Mouse (Mus musculus): ENCODE data around the gene Slc1a1. TPM values are rescaled to one million over a fixed set of nuclear protein-coding genes. Genes with fewer than 3 reads are reported as not detected.

The Slc1a1 gene
- polyA plus RNA-seq (2015; fragmentation: Nextera tagmentation; extraction: Ambion mirVana): 0.88 and 1.3 TPM in 2 replicates

DNA sequence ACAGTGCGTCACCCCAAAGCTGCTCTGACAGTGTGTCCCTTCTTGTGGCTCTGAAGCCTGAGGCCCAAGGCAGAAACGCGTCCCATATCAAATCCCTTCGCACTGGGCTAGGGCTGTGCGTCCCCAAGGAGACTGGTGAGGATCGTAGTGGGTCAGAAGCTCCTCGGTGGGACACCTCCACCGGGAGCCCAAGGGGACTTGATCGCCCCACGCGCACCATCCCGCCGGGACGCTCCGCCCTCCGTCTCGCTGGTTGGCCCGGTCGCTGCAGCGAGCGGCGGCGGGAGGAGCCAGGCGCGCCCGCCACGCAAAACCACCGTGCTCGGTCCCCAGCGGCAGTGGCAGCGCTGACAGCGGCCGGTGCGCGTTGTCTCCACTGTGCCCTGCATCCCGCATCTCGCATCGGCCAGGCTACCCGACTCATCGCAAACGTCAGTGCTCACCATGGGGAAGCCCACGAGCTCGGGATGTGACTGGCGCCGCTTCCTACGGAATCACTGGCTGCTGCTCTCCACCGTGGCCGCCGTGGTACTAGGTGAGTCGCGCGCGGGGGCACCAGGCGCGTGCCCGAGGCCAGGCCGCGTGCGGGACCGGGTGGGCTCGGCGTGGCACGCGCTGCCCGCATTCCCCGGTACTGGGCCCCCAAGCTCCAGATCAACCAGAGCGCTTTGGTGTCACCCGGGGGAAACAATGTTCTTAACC, at the start of gene Slc1a1:
Gene Slc1a1, plus strand, starts transcription at position 252 of the 702 bp plus-strand sequence.
- ATAC-seq: peak; percentile 68
- H3K27ac ChIP-seq (ENCODE audit: low read length): no peak within 1 kb of the TSS
- WGBS: under 1% methylated on average over 68 of the region's 68 CpGs
- peak within 1 kb of the TSS; percentile 20 for H3K9ac ChIP-seq (ENCODE audit: low read depth, low read length)
- no peaks in the 10 kb centered on the region for H3K36me3 ChIP-seq (ENCODE audit: control insufficient read depth, insufficient read depth, low read length)
- H3K4me3 ChIP-seq (ENCODE audit: low read length): peak within 1 kb of the TSS; percentile 62
- peak within 1 kb of the TSS; percentile 99 for H3K4me2 ChIP-seq (ENCODE audit: low read depth, low read length)
- H3K4me1 ChIP-seq (ENCODE audit: control insufficient read depth, insufficient read depth, low read length): peaks cover 3% of the 10 kb centered on the region; the same call in 1 of the 2 replicates
- no peaks in the 10 kb centered on the region for H3K9me3 ChIP-seq (ENCODE audit: control insufficient read depth, low read length)
- peaks cover 16% of the 10 kb centered on the region for H3K27me3 ChIP-seq (replicated peaks; ENCODE audit: control insufficient read depth, insufficient read depth, low read length)

DNA sequence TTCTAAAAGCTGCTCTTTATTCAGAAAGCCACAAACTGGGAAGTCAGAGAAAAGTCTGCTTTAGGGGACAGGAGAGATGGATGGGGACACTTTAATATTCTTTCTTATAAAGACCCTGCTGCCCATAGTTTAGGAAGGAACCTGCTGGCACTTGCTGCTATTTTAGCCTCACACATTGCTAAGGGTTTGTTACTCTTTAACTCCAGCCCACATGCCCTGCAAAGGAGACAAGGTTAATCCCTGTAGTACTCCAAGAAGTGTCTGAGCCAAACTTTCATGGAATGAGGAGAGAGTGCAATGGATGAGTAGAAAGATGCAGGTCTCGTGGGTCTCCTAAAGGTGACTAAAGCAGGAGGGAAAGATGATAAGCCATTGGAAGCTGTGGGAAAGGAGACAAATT, 44.7 kb upstream of the Slc1a1 start:
- Histone ChIP-seq H3K4me3 (ENCODE audit: low read length) (no peak overlapping the region), H3K36me3 (ENCODE audit: control insufficient read depth, insufficient read depth, low read length) (no peaks in the 10 kb centered on the region), H3K27ac (ENCODE audit: low read length) (no peak overlapping the region), H3K9ac (ENCODE audit: low read depth, low read length) (no peak overlapping the region), H3K4me1 (ENCODE audit: control insufficient read depth, insufficient read depth, low read length) (no peaks in the 10 kb centered on the region), H3K9me3 (ENCODE audit: control insufficient read depth, low read length) (no peaks in the 10 kb centered on the region), H3K27me3 (replicated peaks; ENCODE audit: control insufficient read depth, insufficient read depth, low read length) (no peaks in the 10 kb centered on the region), H3K4me2 (ENCODE audit: low read depth, low read length) (no peak overlapping the region)
- WGBS: 84% methylated on average over 1 of the region's 1 CpGs
- ATAC-seq: no peak

DNA sequence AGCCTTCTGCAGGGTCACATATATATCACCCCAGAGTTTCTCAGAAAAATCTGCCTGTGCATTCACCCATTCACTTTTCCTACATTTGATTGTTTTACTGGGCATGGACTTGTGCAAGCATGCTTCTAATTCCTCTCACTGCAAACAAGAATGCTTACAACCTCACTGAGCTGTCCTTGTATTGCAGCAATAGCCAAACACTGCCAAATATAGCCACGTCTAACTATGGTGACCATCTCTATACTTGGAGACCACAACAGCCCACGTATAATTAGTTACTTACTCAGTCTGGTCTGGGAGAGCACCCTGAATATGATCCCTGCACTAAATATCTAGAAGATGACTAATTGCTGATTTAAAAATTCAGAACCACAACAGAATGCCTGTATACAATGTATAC, 41.5 kb upstream of the Slc1a1 start:
- Histone ChIP-seq H3K27ac (ENCODE audit: low read length) (no peak overlapping the region), H3K36me3 (ENCODE audit: control insufficient read depth, insufficient read depth, low read length) (no peaks in the 10 kb centered on the region), H3K9ac (ENCODE audit: low read depth, low read length) (no peak overlapping the region), H3K4me3 (ENCODE audit: low read length) (no peak overlapping the region), H3K9me3 (ENCODE audit: control insufficient read depth, low read length) (no peaks in the 10 kb centered on the region), H3K4me2 (ENCODE audit: low read depth, low read length) (no peak overlapping the region), H3K27me3 (replicated peaks; ENCODE audit: control insufficient read depth, insufficient read depth, low read length) (no peaks in the 10 kb centered on the region), H3K4me1 (ENCODE audit: control insufficient read depth, insufficient read depth, low read length) (no peaks in the 10 kb centered on the region)
- ATAC-seq: no peak
- WGBS: 70% methylated on average over 2 of the region's 2 CpGs

DNA sequence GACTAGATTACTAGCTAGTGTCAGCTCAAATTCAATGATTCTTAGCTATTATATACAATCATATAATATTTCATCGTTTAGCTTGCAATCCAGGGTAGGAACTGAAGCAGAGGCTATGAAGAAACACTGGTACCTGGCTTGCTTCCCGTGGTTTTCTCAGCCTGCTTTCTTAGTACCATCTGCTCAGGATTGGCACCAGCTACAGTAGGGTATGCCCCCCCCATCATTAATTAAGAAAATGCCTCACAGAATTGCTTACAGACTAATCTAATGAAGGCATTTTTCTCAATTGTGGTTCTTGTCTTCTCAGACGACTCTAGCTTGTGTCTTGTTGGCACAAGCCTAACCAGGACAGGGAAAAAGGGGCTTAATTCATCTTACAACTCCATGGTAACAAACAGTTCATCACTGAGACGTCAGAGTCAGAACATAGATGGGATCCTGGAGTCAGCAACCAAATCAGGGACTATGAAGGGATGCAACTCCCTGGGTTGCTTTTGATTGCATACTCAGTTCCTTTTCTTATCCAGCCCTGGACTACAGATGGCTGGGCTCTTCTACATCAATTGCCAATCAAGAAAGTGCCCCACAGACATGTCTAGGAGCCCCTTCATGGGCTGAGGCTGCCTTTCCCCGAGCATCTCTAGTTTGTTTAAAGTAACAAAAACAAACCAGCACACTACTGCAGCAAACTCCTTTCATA, 38.6 kb upstream of the Slc1a1 start:
- Histone ChIP-seq H3K36me3 (ENCODE audit: control insufficient read depth, insufficient read depth, low read length) (no peaks in the 10 kb centered on the region), H3K4me2 (ENCODE audit: low read depth, low read length) (no peak overlapping the region), H3K27me3 (replicated peaks; ENCODE audit: control insufficient read depth, insufficient read depth, low read length) (no peaks in the 10 kb centered on the region), H3K27ac (ENCODE audit: low read length) (no peak overlapping the region), H3K4me3 (ENCODE audit: low read length) (no peak overlapping the region), H3K9me3 (ENCODE audit: control insufficient read depth, low read length) (no peaks in the 10 kb centered on the region), H3K4me1 (ENCODE audit: control insufficient read depth, insufficient read depth, low read length) (no peaks in the 10 kb centered on the region), H3K9ac (ENCODE audit: low read depth, low read length) (no peak overlapping the region)
- no peak for ATAC-seq
- 54% methylated on average over 5 of the region's 5 CpGs for WGBS

DNA sequence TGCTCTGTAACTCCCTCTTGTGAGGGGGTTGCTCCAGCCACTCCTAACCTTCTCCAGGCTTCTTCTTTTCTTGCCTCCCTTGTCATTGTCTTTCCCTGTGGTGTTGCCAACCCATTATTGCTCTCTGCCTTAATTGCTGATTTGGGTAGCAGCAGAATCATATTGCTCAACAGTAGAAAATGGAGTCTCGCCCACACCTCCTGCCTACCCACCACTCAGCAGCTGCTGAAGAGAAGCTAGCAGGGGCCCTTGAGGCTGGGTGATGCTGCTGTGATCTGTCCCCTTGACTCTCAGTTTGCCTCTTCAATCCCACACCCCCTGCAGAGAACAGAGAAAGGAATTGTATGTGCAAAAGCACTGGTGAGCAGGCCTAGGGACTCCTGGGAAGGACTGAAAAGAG, 37.9 kb upstream of the Slc1a1 start:
- H3K4me2 ChIP-seq (ENCODE audit: low read depth, low read length): no peak overlapping the region
- no peaks in the 10 kb centered on the region for H3K9me3 ChIP-seq (ENCODE audit: control insufficient read depth, low read length)
- no peak overlapping the region for H3K9ac ChIP-seq (ENCODE audit: low read depth, low read length)
- H3K27ac ChIP-seq (ENCODE audit: low read length): no peak overlapping the region
- no peaks in the 10 kb centered on the region for H3K36me3 ChIP-seq (ENCODE audit: control insufficient read depth, insufficient read depth, low read length)
- H3K4me1 ChIP-seq (ENCODE audit: control insufficient read depth, insufficient read depth, low read length): no peaks in the 10 kb centered on the region
- no peak for ATAC-seq
- H3K27me3 ChIP-seq (replicated peaks; ENCODE audit: control insufficient read depth, insufficient read depth, low read length): no peaks in the 10 kb centered on the region
- 88% methylated on average over 1 of the region's 1 CpGs for WGBS
- H3K4me3 ChIP-seq (ENCODE audit: low read length): no peak overlapping the region

DNA sequence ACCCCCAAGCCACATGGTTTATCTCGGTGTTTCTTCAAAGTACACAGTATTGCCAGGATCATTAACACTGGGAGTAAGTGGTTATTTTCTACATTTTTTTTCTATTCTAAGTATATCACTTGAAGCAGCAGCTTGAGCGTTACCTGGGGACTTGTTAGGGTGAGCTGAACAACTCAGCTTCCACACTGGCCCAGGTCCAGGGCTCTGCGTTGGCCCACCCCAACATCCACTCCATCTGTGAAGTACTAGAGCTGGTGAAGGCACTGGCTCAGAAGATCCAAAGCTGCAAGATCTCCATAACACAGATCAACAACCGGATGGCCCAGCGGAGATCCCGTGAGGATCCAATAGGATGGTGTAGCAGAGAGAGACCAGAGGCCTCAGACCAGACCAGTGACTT, 37.2 kb upstream of the Slc1a1 start:
- H3K27ac ChIP-seq (ENCODE audit: low read length): no peak overlapping the region
- H3K4me1 ChIP-seq (ENCODE audit: control insufficient read depth, insufficient read depth, low read length): no peaks in the 10 kb centered on the region
- H3K36me3 ChIP-seq (ENCODE audit: control insufficient read depth, insufficient read depth, low read length): no peaks in the 10 kb centered on the region
- WGBS: 86% methylated on average over 6 of the region's 6 CpGs
- no peak overlapping the region for H3K4me2 ChIP-seq (ENCODE audit: low read depth, low read length)
- H3K9ac ChIP-seq (ENCODE audit: low read depth, low read length): no peak overlapping the region
- ATAC-seq: no peak
- H3K27me3 ChIP-seq (replicated peaks; ENCODE audit: control insufficient read depth, insufficient read depth, low read length): no peaks in the 10 kb centered on the region
- H3K9me3 ChIP-seq (ENCODE audit: control insufficient read depth, low read length): no peaks in the 10 kb centered on the region
- H3K4me3 ChIP-seq (ENCODE audit: low read length): no peak overlapping the region

DNA sequence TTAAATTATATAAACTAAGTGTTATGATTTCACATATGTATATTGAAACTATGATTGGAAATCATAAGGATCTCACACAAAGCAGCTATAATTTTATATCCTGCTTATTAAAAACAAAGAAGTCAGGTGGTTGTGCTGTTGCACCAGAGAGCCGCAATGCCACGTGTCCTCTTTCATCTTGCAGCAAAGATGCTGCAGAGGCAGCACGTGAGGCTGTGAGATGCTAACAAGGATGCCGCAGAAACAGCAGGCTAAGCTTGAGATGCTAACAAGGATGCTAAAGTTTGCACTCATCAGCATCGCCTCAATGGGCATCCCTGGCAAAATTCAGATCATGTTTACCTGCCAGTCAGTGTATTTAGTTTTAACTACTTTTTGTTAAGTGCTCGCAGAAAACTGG, 34.4 kb upstream of the Slc1a1 start:
- Histone ChIP-seq H3K4me2 (ENCODE audit: low read depth, low read length) (no peak overlapping the region), H3K27ac (ENCODE audit: low read length) (no peak overlapping the region), H3K9ac (ENCODE audit: low read depth, low read length) (no peak overlapping the region), H3K4me1 (ENCODE audit: control insufficient read depth, insufficient read depth, low read length) (no peaks in the 10 kb centered on the region), H3K36me3 (ENCODE audit: control insufficient read depth, insufficient read depth, low read length) (no peaks in the 10 kb centered on the region), H3K9me3 (ENCODE audit: control insufficient read depth, low read length) (no peaks in the 10 kb centered on the region), H3K27me3 (replicated peaks; ENCODE audit: control insufficient read depth, insufficient read depth, low read length) (no peaks in the 10 kb centered on the region), H3K4me3 (ENCODE audit: low read length) (no peak overlapping the region)
- 59% methylated on average over 6 of the region's 6 CpGs for WGBS
- ATAC-seq: no peak

DNA sequence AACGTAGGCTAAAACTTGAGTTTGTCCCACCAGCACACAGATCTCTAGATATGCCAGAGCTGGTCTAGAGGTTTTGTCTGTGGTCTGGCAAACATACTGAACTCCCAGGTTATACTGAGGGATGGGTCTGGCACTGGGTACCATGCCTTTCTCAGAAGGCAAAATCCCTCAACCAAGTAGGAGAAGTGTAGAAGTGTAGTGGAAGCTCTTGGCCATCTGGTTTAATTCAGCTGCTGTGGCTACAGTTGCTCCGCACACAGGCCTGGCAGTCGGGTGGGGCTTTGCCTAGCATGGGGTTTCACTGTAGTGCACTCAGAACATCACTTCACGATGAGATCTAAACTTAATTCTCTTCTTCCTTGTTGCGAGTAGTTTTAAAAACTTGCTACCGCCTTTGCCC, 28.6 kb upstream of the Slc1a1 start:
- no peak overlapping the region for H3K27ac ChIP-seq (ENCODE audit: low read length)
- ATAC-seq: no peak
- H3K9me3 ChIP-seq (ENCODE audit: control insufficient read depth, low read length): no peaks in the 10 kb centered on the region
- H3K4me2 ChIP-seq (ENCODE audit: low read depth, low read length): no peak overlapping the region
- no peaks in the 10 kb centered on the region for H3K27me3 ChIP-seq (replicated peaks; ENCODE audit: control insufficient read depth, insufficient read depth, low read length)
- H3K4me1 ChIP-seq (ENCODE audit: control insufficient read depth, insufficient read depth, low read length): no peaks in the 10 kb centered on the region
- H3K4me3 ChIP-seq (ENCODE audit: low read length): no peak overlapping the region
- 90% methylated on average over 6 of the region's 6 CpGs for WGBS
- H3K36me3 ChIP-seq (ENCODE audit: control insufficient read depth, insufficient read depth, low read length): no peaks in the 10 kb centered on the region
- H3K9ac ChIP-seq (ENCODE audit: low read depth, low read length): no peak overlapping the region

DNA sequence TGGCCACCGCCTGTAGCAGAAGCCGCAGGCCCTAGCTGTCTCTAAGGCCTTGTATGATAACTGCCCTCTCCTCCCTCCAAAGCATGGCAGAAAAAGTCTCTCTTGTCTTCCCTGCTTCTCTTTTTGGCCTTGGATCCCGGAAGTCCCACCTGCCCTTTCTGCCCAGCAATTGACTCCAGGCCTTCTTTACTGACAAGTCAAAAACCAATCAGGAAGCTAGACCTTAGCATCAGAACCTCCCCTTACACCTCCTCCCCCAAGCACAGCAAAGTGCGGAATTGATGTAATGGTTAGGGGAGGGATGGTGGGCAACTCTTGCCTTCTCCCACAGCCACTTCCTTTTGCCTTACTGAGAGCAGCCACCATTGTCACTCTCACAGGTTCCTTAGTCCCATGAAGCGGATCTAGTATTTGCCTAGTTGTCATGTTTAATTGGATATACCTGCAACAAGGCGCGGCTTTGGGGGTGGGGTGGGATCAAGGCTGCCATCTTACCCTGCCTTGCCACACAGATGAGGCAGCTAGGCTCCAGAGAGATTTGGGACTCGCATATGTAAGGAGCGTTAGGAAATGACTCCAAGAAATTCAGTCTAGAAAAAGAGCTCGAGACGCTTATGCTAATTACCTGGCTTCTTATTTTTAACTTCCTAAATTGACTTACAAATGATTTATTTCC, 27.9 kb upstream of the Slc1a1 start:
- no peak for ATAC-seq
- WGBS: 91% methylated on average over 11 of the region's 11 CpGs
- H3K36me3 ChIP-seq (ENCODE audit: control insufficient read depth, insufficient read depth, low read length): no peaks in the 10 kb centered on the region

More for the DNA sequence above, 27.9 kb upstream of the Slc1a1 start:
- Histone ChIP-seq H3K27ac (ENCODE audit: low read length) (no peak overlapping the region), H3K27me3 (replicated peaks; ENCODE audit: control insufficient read depth, insufficient read depth, low read length) (no peaks in the 10 kb centered on the region), H3K4me3 (ENCODE audit: low read length) (no peak overlapping the region), H3K4me1 (ENCODE audit: control insufficient read depth, insufficient read depth, low read length) (no peaks in the 10 kb centered on the region), H3K9me3 (ENCODE audit: control insufficient read depth, low read length) (no peaks in the 10 kb centered on the region), H3K4me2 (ENCODE audit: low read depth, low read length) (no peak overlapping the region), H3K9ac (ENCODE audit: low read depth, low read length) (no peak overlapping the region)

Data from intestine, embryonic 16.5 days (tissue).